Mouse (Mus musculus): ENCODE data around the gene Atp6v0b. TPM values are rescaled to one million over a fixed set of nuclear protein-coding genes. Genes with fewer than 3 reads are reported as not detected.

Atp6v0b gene
- polyA plus RNA-seq, 1 experiment from 2014 or later: 187 TPM

GRCm38 (mm10) chr4:117914591-117915442 is 27.7 kb upstream of the Atp6v0b start, which contains the start of gene Ipo13:
Gene Ipo13, minus strand, starts transcription at chr4:117914999.
- Histone ChIP-seq H3K9ac (ENCODE audit: low read length) (peak within 1 kb of the TSS; percentile 80), H3K4me3 (ENCODE audit: low read depth, low read length) (peak within 1 kb of the TSS; percentile 78), H3K27me3 (ENCODE audit: control insufficient read depth, insufficient read depth, low read length) (no peaks in the 10 kb centered on the region), H3K27ac (ENCODE audit: low read depth, low read length) (peak within 1 kb of the TSS; percentile 72), H3K9me3 (ENCODE audit: control insufficient read depth, low read length) (no peaks in the 10 kb centered on the region), H3K4me1 (replicated peaks; ENCODE audit: control insufficient read depth, insufficient read depth, low read length) (peaks cover 8% of the 10 kb centered on the region), H3K4me2 (ENCODE audit: low read depth, low read length, severe bottlenecking) (peak within 1 kb of the TSS; percentile 100), H3K36me3 (ENCODE audit: control insufficient read depth, insufficient read depth, low read length) (no peaks in the 10 kb centered on the region; the same call in 1 of the 2 replicates)
- DNase-seq (ENCODE audit: low spot score) (peak; percentile 95), ATAC-seq (replicated peaks; ENCODE audit: low FRiP score) (peak; percentile 95)
- 0% methylated on average over 59 of the region's 61 CpGs for WGBS

- Histone ChIP-seq H3K27ac (ENCODE audit: low read depth, low read length) (no peak overlapping the region), H3K4me2 (ENCODE audit: low read depth, low read length, severe bottlenecking) (peak overlapping the region; percentile 100), H3K27me3 (ENCODE audit: control insufficient read depth, insufficient read depth, low read length) (no peaks in the 10 kb centered on the region), H3K9ac (ENCODE audit: low read length) (peak overlapping the region; percentile 80), H3K36me3 (ENCODE audit: control insufficient read depth, insufficient read depth, low read length) (no peaks in the 10 kb centered on the region; the same call in 1 of the 2 replicates), H3K9me3 (ENCODE audit: control insufficient read depth, low read length) (no peaks in the 10 kb centered on the region), H3K4me1 (replicated peaks; ENCODE audit: control insufficient read depth, insufficient read depth, low read length) (peaks cover 8% of the 10 kb centered on the region), H3K4me3 (ENCODE audit: low read depth, low read length) (peak overlapping the region; percentile 78)
- DNase-seq (ENCODE audit: low spot score): no peak
- 13% methylated on average over 8 of the region's 8 CpGs for whole genome bisulfite sequencing
- ATAC-seq (replicated peaks; ENCODE audit: low FRiP score): no peak; the same call in 1 of the 2 replicates
Measured at GRCm38 (mm10) chr4:117914031-117914430, 26.9 kb upstream of the Atp6v0b start.

- H3K4me3 ChIP-seq (ENCODE audit: low read depth, low read length): peak overlapping the region; percentile 78
- WGBS: 53% methylated on average over 3 of the region's 3 CpGs
- peak overlapping the region; percentile 100 for H3K4me2 ChIP-seq (ENCODE audit: low read depth, low read length, severe bottlenecking)
- H3K9me3 ChIP-seq (ENCODE audit: control insufficient read depth, low read length): no peaks in the 10 kb centered on the region
- DNase-seq (ENCODE audit: low spot score): no peak
- H3K27me3 ChIP-seq (ENCODE audit: control insufficient read depth, insufficient read depth, low read length): no peaks in the 10 kb centered on the region
- peak overlapping the region; percentile 80 for H3K9ac ChIP-seq (ENCODE audit: low read length)
- H3K36me3 ChIP-seq (ENCODE audit: control insufficient read depth, insufficient read depth, low read length): no peaks in the 10 kb centered on the region; the same call in 1 of the 2 replicates
- ATAC-seq (replicated peaks; ENCODE audit: low FRiP score): no peak
- no peak overlapping the region for H3K27ac ChIP-seq (ENCODE audit: low read depth, low read length)
- peaks cover 10% of the 10 kb centered on the region for H3K4me1 ChIP-seq (replicated peaks; ENCODE audit: control insufficient read depth, insufficient read depth, low read length)
Measured at GRCm38 (mm10) chr4:117913421-117913820, 26.3 kb upstream of the Atp6v0b start.

- Histone ChIP-seq H3K4me1 (replicated peaks; ENCODE audit: control insufficient read depth, insufficient read depth, low read length) (peaks cover 10% of the 10 kb centered on the region), H3K9me3 (ENCODE audit: control insufficient read depth, low read length) (no peaks in the 10 kb centered on the region), H3K27ac (ENCODE audit: low read depth, low read length) (no peak overlapping the region), H3K36me3 (ENCODE audit: control insufficient read depth, insufficient read depth, low read length) (no peaks in the 10 kb centered on the region; the same call in 1 of the 2 replicates), H3K4me2 (ENCODE audit: low read depth, low read length, severe bottlenecking) (no peak overlapping the region), H3K27me3 (ENCODE audit: control insufficient read depth, insufficient read depth, low read length) (no peaks in the 10 kb centered on the region), H3K4me3 (ENCODE audit: low read depth, low read length) (no peak overlapping the region), H3K9ac (ENCODE audit: low read length) (no peak overlapping the region)
- 76% methylated on average over 7 of the region's 7 CpGs for WGBS
- no peak for ATAC-seq (replicated peaks; ENCODE audit: low FRiP score)
- no peak for DNase-seq (ENCODE audit: low spot score)
Measured at GRCm38 (mm10) chr4:117912685-117913273, 25.6 kb upstream of the Atp6v0b start.

- DNase-seq (ENCODE audit: low spot score): no peak
- H3K36me3 ChIP-seq (ENCODE audit: control insufficient read depth, insufficient read depth, low read length): no peaks in the 10 kb centered on the region; the same call in 1 of the 2 replicates
- no peak overlapping the region for H3K9ac ChIP-seq (ENCODE audit: low read length)
- H3K4me3 ChIP-seq (ENCODE audit: low read depth, low read length): no peak overlapping the region
- ATAC-seq (replicated peaks; ENCODE audit: low FRiP score): no peak
- peaks cover 10% of the 10 kb centered on the region for H3K4me1 ChIP-seq (replicated peaks; ENCODE audit: control insufficient read depth, insufficient read depth, low read length)
- no peaks in the 10 kb centered on the region for H3K27me3 ChIP-seq (ENCODE audit: control insufficient read depth, insufficient read depth, low read length)
- no peaks in the 10 kb centered on the region for H3K9me3 ChIP-seq (ENCODE audit: control insufficient read depth, low read length)
- no peak overlapping the region for H3K4me2 ChIP-seq (ENCODE audit: low read depth, low read length, severe bottlenecking)
- H3K27ac ChIP-seq (ENCODE audit: low read depth, low read length): no peak overlapping the region
- WGBS: 95% methylated on average over 13 of the region's 13 CpGs
Measured at GRCm38 (mm10) chr4:117912131-117912561, 25.0 kb upstream of the Atp6v0b start.

- H3K4me1 ChIP-seq (replicated peaks; ENCODE audit: control insufficient read depth, insufficient read depth, low read length): peaks cover 8% of the 10 kb centered on the region; the same call in 1 of the 2 replicates
- H3K9me3 ChIP-seq (ENCODE audit: control insufficient read depth, low read length): no peaks in the 10 kb centered on the region
- H3K4me2 ChIP-seq (ENCODE audit: low read depth, low read length, severe bottlenecking): peak overlapping the region; percentile 21; the same call in 1 of the 2 replicates
- peak overlapping the region; percentile 65 for H3K27ac ChIP-seq (ENCODE audit: low read depth, low read length)
- 69% methylated on average over 8 of the region's 8 CpGs for WGBS
- no peak overlapping the region for H3K4me3 ChIP-seq (ENCODE audit: low read depth, low read length)
- DNase-seq (ENCODE audit: low spot score) (no peak), ATAC-seq (replicated peaks; ENCODE audit: low FRiP score) (peak; percentile 83)
- H3K36me3 ChIP-seq (ENCODE audit: control insufficient read depth, insufficient read depth, low read length): peaks cover 4% of the 10 kb centered on the region; the same call in 1 of the 2 replicates
- no peaks in the 10 kb centered on the region for H3K27me3 ChIP-seq (ENCODE audit: control insufficient read depth, insufficient read depth, low read length)
- H3K9ac ChIP-seq (ENCODE audit: low read length): 0 out of 2 replicates have a peak overlapping the region, but pooled peaks have one; percentile 20
Measured at GRCm38 (mm10) chr4:117908834-117909453, 21.8 kb upstream of the Atp6v0b start.

- Histone ChIP-seq H3K36me3 (ENCODE audit: control insufficient read depth, insufficient read depth, low read length) (peaks cover 16% of the 10 kb centered on the region), H3K4me1 (replicated peaks; ENCODE audit: control insufficient read depth, insufficient read depth, low read length) (peaks cover 3% of the 10 kb centered on the region; the same call in 1 of the 2 replicates), H3K27ac (ENCODE audit: low read depth, low read length) (no peak overlapping the region), H3K9ac (ENCODE audit: low read length) (no peak overlapping the region), H3K4me2 (ENCODE audit: low read depth, low read length, severe bottlenecking) (no peak overlapping the region), H3K4me3 (ENCODE audit: low read depth, low read length) (no peak overlapping the region), H3K9me3 (ENCODE audit: control insufficient read depth, low read length) (no peaks in the 10 kb centered on the region), H3K27me3 (ENCODE audit: control insufficient read depth, insufficient read depth, low read length) (no peaks in the 10 kb centered on the region)
- no peak for DNase-seq (ENCODE audit: low spot score)
- WGBS: 91% methylated on average over 3 of the region's 3 CpGs
- ATAC-seq (replicated peaks; ENCODE audit: low FRiP score): no peak
Measured at GRCm38 (mm10) chr4:117906196-117906595, 19.1 kb upstream of the Atp6v0b start.

- Histone ChIP-seq H3K4me1 (replicated peaks; ENCODE audit: control insufficient read depth, insufficient read depth, low read length) (peaks cover 3% of the 10 kb centered on the region; the same call in 1 of the 2 replicates), H3K4me2 (ENCODE audit: low read depth, low read length, severe bottlenecking) (no peak overlapping the region), H3K27me3 (ENCODE audit: control insufficient read depth, insufficient read depth, low read length) (no peaks in the 10 kb centered on the region), H3K9me3 (ENCODE audit: control insufficient read depth, low read length) (no peaks in the 10 kb centered on the region), H3K4me3 (ENCODE audit: low read depth, low read length) (no peak overlapping the region), H3K27ac (ENCODE audit: low read depth, low read length) (no peak overlapping the region), H3K36me3 (ENCODE audit: control insufficient read depth, insufficient read depth, low read length) (peaks cover 23% of the 10 kb centered on the region), H3K9ac (ENCODE audit: low read length) (no peak overlapping the region)
- WGBS: 96% methylated on average over 8 of the region's 8 CpGs
- no peak for DNase-seq (ENCODE audit: low spot score)
- no peak for ATAC-seq (replicated peaks; ENCODE audit: low FRiP score)
Measured at GRCm38 (mm10) chr4:117904761-117905160, 17.6 kb upstream of the Atp6v0b start.

Measured in forebrain, embryonic 11.5 days (tissue).